Mouse (Mus musculus): ENCODE results near the gene Eln.

DNA sequence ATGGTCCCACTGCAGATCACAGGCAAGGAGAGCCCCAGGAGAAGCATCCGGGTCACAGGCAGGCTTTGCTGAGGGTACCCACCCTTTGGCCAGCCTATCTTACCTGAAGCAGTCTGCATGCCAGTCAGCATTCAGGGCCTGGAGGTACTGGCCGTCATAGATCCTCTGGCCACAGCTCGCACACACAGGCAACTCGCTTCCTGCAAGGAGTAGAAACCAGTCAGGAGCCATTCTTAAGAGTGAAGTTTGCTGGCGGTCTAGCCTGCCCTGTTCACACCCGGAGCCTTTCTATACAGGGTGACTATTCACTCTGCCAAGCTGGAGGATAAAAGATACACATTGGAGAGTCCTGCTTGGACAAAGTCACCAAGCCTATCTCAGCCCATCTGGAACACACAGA, 60.6 kb downstream of the Eln start:
- TF ChIP-seq POLR2A (IDR thresholded peaks at IDR 0.05; ENCODE audit: control insufficient read depth, extremely low read depth, insufficient read depth, low read length, poor library complexity) (no peak), CTCF (IDR thresholded peaks at IDR 0.05; ENCODE audit: borderline replicate concordance, control insufficient read depth, extremely low read depth, insufficient read depth, low read length, poor library complexity) (no peak)
